Mouse (Mus musculus): Measurements from ENCODE around the gene Dpp8.

- TF ChIP-seq CTCF (conservative IDR thresholded peaks at IDR 0.05; ENCODE audit: insufficient read depth, insufficient read length, low read depth, low read length) (no peak), POLR2A (IDR thresholded peaks at IDR 0.05; ENCODE audit: low read depth, low read length) (no peak)
Measured at GRCm38 (mm10) chr9:64990291-64990690, 41.9 kb upstream of the Dpp8 start.
